Mouse (Mus musculus): ENCODE measurements at regions not wholly inside any gene's neighbourhood (a gene's known extent, or its start where the extent isn't known, plus 50 kb on each side); places are given as distances from the start of the nearest gene placed in this dataset.

DNA sequence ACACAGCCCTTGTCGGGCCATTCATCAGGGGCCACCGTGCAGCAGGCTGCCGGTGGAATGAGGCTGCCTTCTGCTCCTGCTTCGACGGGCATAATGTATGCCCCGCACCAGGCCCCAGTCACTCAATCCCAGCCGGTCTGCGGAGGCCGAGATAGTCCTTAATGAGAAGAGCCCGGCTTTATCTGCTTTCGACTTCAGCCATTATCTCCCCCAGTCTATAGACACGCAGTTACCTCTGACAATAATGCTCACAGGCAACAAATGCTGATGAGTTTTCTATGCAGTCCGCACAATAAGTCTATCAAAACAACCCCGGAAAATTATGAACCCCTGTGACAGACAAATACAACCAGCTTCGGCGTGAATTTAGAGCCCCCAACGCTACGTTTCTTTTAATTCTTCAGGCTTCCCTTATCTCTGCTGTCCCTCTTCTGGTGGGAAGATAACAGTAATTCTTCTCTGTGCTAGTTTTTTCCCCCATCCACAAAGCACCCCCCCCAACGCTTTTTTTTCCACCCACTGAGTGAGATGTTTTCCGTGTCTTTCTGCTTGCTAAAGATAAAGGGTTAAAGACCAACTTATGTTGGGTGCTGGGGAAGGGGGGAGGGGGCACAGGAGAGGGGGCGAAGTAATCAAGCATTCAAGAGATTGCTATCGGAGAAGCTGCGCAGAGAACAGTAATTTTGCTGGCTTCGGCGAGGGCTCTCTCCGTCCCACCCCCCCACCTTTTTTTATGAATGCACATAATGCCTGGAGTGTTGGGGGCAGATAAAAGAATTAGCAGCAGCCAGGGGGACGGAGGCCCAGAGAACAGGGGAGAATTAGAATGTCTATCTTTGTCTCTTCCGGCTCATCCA is 117.8 kb downstream of the Mrm1 start:
- DNase-seq (ENCODE audit: low read depth) = no peak

GRCm38 (mm10) chr11:84697521-84697920 is 121.8 kb downstream of the Mrm1 start:
- no peak for DNase-seq (ENCODE audit: low read depth)

DNA sequence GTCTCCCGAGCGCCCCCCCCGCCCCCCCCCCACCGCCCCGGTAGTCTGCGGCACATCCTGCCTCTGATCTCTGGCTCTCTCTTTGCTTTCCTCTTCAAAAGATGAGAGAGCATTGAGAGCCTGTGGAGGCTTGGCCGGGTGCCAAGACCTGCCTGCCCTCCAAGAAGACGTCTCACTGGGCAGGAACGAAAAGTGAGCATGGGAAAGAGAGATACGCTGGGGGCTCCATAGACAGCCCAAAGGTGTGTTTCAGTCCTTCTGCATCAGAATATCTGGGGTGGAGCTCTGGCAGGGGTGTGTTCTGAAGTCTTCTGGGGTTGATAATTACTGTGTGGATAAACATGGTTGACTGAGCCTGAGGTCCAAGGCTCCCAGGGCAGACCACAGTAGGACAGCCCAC is 126.7 kb downstream of the Mrm1 start:
- peak; percentile 13 for DNase-seq (ENCODE audit: low read depth)

DNA sequence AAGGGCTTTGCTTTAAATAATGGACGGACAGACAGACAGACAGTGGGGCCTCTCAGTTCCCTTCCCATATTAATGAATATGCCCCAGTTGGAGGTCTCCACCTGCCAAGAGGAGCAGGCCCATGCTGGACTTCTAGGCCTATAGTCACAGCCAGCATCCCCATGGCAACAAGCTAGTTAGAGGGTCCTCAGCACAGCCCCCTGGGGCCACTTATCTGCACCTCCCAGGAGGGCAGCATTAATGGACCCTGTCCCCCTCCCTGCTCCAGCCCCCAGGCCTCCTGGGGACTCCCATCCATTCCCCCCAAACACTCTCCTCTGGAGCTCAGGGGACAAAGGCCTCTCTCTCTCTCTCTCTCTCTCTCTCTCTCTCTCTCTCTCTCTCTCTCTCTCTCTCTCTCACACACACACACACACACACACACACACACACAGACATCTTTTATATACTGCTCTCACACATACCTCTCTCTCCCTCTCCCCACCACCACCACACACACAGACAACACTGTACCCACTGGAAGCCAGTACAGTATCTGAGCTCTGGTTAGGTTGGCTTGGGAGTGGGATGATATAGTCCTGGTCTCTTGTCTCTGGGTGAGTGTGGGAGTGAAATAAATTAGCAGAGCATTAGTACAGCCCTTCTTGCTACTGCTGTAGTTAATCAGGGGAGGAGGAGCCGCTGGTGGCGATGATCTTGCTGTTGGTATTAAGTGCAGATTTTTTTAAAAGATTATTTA is 127.7 kb downstream of the Mrm1 start:
- no peak for DNase-seq (ENCODE audit: low read depth)

- no peak for DNase-seq (ENCODE audit: low read depth)
Measured at GRCm38 (mm10) chr11:84686473-84686872, 132.8 kb downstream of the Mrm1 start.

DNA sequence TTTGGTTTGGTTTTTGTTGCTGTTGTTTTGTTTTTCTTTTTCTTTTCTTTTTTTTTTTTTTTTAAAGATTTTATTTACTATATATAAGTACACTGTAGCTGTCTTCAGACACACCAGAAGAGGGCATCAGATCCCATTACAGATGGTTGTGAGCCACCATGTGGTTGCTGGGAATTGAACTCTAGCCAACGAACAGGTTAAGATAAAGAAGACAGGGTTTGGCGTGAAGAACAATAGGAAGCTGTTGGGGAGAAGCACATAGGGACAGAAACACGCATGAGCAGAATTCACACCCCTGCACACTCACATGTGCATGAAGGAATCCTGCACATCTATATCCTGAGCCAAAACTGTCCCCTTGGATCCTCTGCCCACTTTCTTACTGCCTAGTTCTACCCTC is 135.0 kb downstream of the Mrm1 start:
- DNase-seq (ENCODE audit: low read depth) = no peak

DNA sequence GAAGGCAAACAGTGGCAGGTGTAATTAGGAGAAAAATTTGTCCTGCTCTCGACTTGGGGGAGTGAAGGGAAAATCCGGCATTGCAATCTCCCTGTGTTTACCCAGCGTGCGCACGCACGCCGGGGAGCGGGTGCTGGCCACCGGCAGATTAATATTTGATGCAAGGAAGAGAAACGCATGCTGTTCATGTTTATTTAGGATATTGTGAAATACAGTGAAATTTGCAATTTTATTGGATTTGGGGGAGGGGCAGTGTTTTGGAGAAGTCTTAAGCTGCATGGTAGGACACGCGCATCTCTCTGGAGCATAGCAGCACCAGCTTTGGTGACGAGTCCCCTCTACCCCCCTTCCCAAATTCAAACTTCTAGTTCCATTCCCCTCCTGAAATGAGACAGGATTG is 136.4 kb downstream of the Mrm1 start:
- no peak for DNase-seq (ENCODE audit: low read depth)

GRCm38 (mm10) chr11:84676377-84677078 is 142.8 kb downstream of the Mrm1 start:
- DNase-seq (ENCODE audit: low read depth) = no peak

DNA sequence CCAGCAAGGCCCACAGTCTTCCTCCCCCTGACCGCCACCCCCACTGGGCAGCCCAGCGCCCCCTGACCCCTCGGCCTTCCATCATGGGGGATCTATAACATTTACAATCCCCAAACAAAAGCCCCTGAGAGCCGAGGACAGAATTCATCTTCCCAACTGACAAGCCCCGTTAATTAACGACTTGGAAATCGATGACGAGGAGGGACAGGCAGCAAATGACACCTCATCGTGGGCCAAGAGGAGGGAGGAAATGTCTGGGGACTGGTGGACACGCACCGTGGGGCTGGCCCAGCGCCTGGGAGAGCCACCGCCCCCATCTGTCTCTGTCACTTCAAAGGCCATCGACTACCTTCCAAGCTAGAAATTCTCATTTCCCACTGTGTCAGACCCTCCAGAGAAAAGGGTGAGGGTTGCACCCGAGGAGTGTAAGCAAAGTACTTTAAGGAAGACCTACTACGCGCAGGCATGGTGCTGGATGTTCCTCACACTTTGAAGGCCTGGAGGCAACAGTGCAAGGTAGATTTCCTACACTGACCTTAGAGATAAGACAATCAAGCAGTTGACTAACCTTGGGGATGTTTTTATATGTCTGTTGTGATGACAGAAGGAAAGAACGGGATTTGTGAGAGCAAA is 146.4 kb downstream of the Mrm1 start:
- no peak for DNase-seq (ENCODE audit: low read depth)

GRCm38 (mm10) chr11:84671585-84671984 is 146.2 kb upstream of the Lhx1 start:
- DNase-seq (ENCODE audit: low read depth) = peak; percentile 84

DNA sequence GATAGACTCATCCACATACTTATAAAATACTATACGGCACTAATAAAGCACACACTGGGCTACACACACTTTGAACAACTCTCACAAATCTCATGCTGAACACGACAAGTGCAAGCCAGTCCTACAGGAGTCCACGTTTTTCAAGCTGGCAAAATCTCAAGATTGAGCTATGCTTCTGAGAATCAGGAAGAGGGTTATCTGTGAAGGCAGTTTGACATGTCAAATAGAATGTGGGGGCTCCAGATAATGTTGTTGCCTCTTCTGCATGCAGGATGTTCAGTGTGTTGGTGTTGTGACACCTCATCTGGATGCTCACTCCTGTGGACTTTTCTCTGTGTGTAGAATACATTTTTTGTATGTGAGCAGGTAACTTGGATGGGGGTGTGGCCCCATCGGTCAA is 142.4 kb upstream of the Lhx1 start:
- no peak for DNase-seq (ENCODE audit: low read depth)

- DNase-seq (ENCODE audit: low read depth) = no peak
Measured at GRCm38 (mm10) chr11:84664258-84664657, 138.9 kb upstream of the Lhx1 start.

GRCm38 (mm10) chr11:84661981-84662380 is 136.6 kb upstream of the Lhx1 start:
- peak; percentile 88 for DNase-seq (ENCODE audit: low read depth)

DNA sequence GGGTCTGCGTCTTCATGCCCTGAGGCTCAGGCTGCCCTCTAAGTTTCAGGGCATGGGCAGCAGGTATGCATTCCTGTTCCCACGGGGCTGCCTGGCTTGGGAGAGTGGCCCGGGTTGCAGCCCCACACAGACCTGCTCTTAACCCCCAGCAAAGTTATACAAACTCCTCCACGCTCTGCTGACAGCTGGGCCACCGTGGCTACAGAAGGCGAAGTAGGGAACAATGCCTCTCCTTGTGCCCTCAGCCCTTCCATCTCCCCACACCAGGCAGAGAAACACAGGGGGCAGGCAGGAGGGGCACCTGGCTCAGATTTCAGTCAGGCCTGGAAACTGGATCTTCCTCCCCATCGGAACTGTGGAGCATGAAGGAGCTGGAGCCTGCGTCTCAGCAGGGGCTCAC is 135.5 kb upstream of the Lhx1 start:
- no peak for DNase-seq (ENCODE audit: low read depth)

- DNase-seq (ENCODE audit: low read depth) = no peak
Measured at GRCm38 (mm10) chr11:84659370-84659937, 134.1 kb upstream of the Lhx1 start.

GRCm38 (mm10) chr11:84653481-84653880 is 128.1 kb upstream of the Lhx1 start:
- no peak for DNase-seq (ENCODE audit: low read depth)

GRCm38 (mm10) chr11:84648899-84649298 is 123.6 kb upstream of the Lhx1 start:
- no peak for DNase-seq (ENCODE audit: low read depth)

DNA sequence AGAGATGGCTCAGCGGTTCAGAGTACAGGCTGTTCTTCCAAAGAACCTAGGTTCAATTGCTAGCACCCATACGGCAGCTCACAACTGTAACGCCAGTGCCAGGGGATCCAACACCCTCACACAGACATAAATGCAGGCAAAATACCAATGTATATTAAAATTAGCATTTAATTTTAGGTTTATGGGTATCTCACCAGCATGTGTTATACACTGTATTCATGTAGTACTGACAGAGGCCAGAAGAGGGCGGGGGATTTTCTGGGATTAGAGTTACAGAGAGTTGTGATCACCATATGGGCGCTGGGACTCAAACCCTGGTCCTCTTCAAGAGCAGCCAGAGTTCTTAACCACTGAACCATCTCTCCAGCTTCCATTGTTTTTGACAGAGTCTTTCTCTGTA is 121.8 kb upstream of the Lhx1 start:
- peak; percentile 8 for DNase-seq (ENCODE audit: low read depth)

DNA sequence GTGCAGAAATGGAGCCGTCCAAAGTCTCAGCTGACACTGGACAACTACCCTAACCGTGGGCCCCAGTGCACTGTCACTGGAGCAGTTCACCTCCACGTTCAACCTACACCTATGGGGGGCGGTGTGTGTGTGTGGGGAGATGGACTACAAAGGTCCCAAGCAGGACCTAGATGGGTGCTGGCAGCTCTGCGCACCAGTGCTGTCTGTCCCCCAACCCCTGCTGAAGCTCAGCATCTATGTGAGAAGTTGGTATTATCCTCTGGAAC is 117.7 kb upstream of the Lhx1 start:
- no peak for DNase-seq (ENCODE audit: low read depth)

GRCm38 (mm10) chr11:84642300-84643106 is 117.2 kb upstream of the Lhx1 start:
- no peak for DNase-seq (ENCODE audit: low read depth)

DNA sequence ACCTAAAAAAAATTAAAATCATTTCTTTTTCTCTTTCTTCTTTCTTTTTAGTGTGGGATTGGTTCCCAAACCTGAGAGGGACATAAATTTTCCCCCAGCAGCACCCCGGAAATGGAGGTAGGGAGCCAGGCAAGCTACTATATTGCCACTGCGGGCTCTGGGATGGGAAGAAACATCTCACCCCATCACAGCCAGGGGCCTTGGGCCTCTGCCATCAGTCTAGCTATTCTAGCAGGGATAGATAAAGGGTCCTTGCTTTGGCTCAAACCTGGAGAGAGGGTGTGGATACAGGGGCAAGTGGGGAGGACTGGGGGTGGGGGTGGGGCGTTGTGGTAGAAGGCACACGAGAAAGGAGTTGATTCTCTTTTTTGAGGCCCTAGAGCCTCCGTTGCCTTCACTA is 116.3 kb upstream of the Lhx1 start:
- no peak for DNase-seq (ENCODE audit: low read depth)
